Mouse (Mus musculus) kidney, adult 2 months (tissue): ENCODE data around the gene Mrto4.
A peak's percentile ranks its signal among the peaks of the same experiment; 100 is the strongest.

Experiments
- CTCF ChIP-seq: fragments of 200-500 bp; conservative IDR thresholded peaks from 2 replicates; pipeline ENCODE4 v1.5.1; 2011; ENCODE audit warnings: low read depth, mild to moderate bottlenecking, control low read depth, low read length, moderate library complexity, mixed read lengths; ENCODE audit not compliant: insufficient read depth, insufficient read length
- POLR2A ChIP-seq: fragments of 200-500 bp; IDR thresholded peaks from one replicate; pipeline ENCODE4 v1.6.1; 2011; ENCODE audit warnings: low read depth, low read length, control low read depth

- TF ChIP-seq CTCF (peak; percentile 87), POLR2A (no peak)
These were observed 15.4 kb downstream of the Mrto4 start for GRCm38 (mm10) chr4:139336822-139337483.
